Mouse (Mus musculus): ENCODE measurements around the gene Inpp4a. TPM values are rescaled to one million over a fixed set of nuclear protein-coding genes. Genes with fewer than 3 reads are reported as not detected.

Gene Inpp4a
- polyA plus RNA-seq, 1 experiment: 85.7 TPM

GRCm38 (mm10) chr1:37333741-37334440, 34.2 kb downstream of the Inpp4a start:
- Histone ChIP-seq H3K4me1 (ENCODE audit: control insufficient read depth, insufficient read depth, low read length) (peaks cover 12% of the 10 kb centered on the region), H3K4me3 (ENCODE audit: insufficient read depth, low read length) (no peak overlapping the region), H3K27ac (ENCODE audit: insufficient read depth, low read length) (no peak overlapping the region)
- TF ChIP-seq CTCF (IDR thresholded peaks at IDR 0.05; ENCODE audit: extremely low read depth, insufficient read depth, low read length) (no peak), POLR2A (IDR thresholded peaks at IDR 0.05; ENCODE audit: extremely low read depth, insufficient read depth, low read length) (no peak)

- no peak for TF ChIP-seq CTCF (IDR thresholded peaks at IDR 0.05; ENCODE audit: extremely low read depth, insufficient read depth, low read length)
- TF ChIP-seq POLR2A (IDR thresholded peaks at IDR 0.05; ENCODE audit: extremely low read depth, insufficient read depth, low read length): no peak
- peaks cover 10% of the 10 kb centered on the region for H3K4me1 ChIP-seq (ENCODE audit: control insufficient read depth, insufficient read depth, low read length)
- H3K27ac ChIP-seq (ENCODE audit: insufficient read depth, low read length): no peak overlapping the region
- no peak overlapping the region for H3K4me3 ChIP-seq (ENCODE audit: insufficient read depth, low read length)
These were observed 36.4 kb downstream of the Inpp4a start for GRCm38 (mm10) chr1:37336022-37336421.

DNA sequence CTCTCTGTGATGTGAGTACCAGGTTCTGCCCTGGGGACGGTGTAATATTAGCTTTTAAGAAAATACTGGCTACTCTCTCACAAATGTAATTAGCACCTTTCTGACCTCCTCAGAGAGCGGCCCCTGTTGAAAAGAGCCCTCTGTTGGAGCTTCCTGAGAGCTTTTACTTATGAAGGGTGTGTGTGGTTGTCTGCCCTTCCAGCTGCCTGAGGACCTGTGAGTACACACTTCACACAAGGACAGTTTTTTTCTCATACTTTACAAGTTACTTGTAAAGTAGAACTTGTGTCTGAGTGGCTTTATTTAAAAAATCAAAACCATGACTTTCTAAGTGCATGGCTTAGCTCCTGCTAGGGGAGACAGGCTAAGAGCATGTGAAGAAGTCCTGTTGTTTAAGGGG, 37.1 kb downstream of the Inpp4a start:
- peaks cover 11% of the 10 kb centered on the region for H3K4me1 ChIP-seq (ENCODE audit: control insufficient read depth, insufficient read depth, low read length)
- TF ChIP-seq POLR2A (IDR thresholded peaks at IDR 0.05; ENCODE audit: extremely low read depth, insufficient read depth, low read length): no peak
- no peak for TF ChIP-seq CTCF (IDR thresholded peaks at IDR 0.05; ENCODE audit: extremely low read depth, insufficient read depth, low read length)
- no peak overlapping the region for H3K27ac ChIP-seq (ENCODE audit: insufficient read depth, low read length)
- no peak overlapping the region for H3K4me3 ChIP-seq (ENCODE audit: insufficient read depth, low read length)

- H3K4me1 ChIP-seq (ENCODE audit: control insufficient read depth, insufficient read depth, low read length): peaks cover 12% of the 10 kb centered on the region
- no peak overlapping the region for H3K27ac ChIP-seq (ENCODE audit: insufficient read depth, low read length)
- TF ChIP-seq CTCF (IDR thresholded peaks at IDR 0.05; ENCODE audit: extremely low read depth, insufficient read depth, low read length) (no peak), POLR2A (IDR thresholded peaks at IDR 0.05; ENCODE audit: extremely low read depth, insufficient read depth, low read length) (no peak)
- no peak overlapping the region for H3K4me3 ChIP-seq (ENCODE audit: insufficient read depth, low read length)
These were observed 37.6 kb downstream of the Inpp4a start for GRCm38 (mm10) chr1:37337273-37337672.

GRCm38 (mm10) chr1:37339144-37339543, 39.5 kb downstream of the Inpp4a start:
- Histone ChIP-seq H3K4me1 (ENCODE audit: control insufficient read depth, insufficient read depth, low read length) (peaks cover 5% of the 10 kb centered on the region), H3K4me3 (ENCODE audit: insufficient read depth, low read length) (no peak overlapping the region), H3K27ac (ENCODE audit: insufficient read depth, low read length) (no peak overlapping the region)
- no peak for TF ChIP-seq POLR2A (IDR thresholded peaks at IDR 0.05; ENCODE audit: extremely low read depth, insufficient read depth, low read length)
- TF ChIP-seq CTCF (IDR thresholded peaks at IDR 0.05; ENCODE audit: extremely low read depth, insufficient read depth, low read length): no peak

- no peak for TF ChIP-seq CTCF (IDR thresholded peaks at IDR 0.05; ENCODE audit: extremely low read depth, insufficient read depth, low read length)
These were observed 41.7 kb downstream of the Inpp4a start for GRCm38 (mm10) chr1:37341347-37341746.

DNA sequence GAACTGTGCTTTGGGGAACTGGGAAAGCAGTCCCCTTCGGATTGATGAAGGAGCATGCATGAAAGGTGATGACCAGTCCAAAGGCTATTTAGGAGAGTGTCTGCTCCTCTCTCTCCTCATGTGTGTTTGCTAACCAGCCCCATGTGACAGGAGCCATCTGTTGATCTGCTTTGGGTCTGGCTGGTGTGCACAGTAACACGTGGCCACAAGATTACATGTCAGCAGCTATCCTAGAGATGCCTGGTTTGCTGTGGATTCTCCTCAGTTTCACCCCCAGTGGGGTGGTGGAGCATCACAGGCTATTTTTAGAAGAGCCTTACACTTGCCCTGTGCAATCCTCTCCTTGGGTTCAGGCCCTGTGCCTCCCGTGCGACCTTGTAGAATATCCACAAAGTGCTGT, 42.2 kb downstream of the Inpp4a start:
- Histone ChIP-seq H3K4me3 (ENCODE audit: insufficient read depth, low read length) (no peak overlapping the region), H3K27ac (ENCODE audit: insufficient read depth, low read length) (no peak overlapping the region), H3K4me1 (ENCODE audit: control insufficient read depth, insufficient read depth, low read length) (peaks cover 11% of the 10 kb centered on the region)
- no peak for TF ChIP-seq CTCF (IDR thresholded peaks at IDR 0.05; ENCODE audit: extremely low read depth, insufficient read depth, low read length)
- TF ChIP-seq POLR2A (IDR thresholded peaks at IDR 0.05; ENCODE audit: extremely low read depth, insufficient read depth, low read length): no peak

More at GRCm38 (mm10) chr1:37341347-37341746, 41.7 kb downstream of the Inpp4a start:
- H3K27ac ChIP-seq (ENCODE audit: insufficient read depth, low read length): no peak overlapping the region
- no peak overlapping the region for H3K4me3 ChIP-seq (ENCODE audit: insufficient read depth, low read length)
- H3K4me1 ChIP-seq (ENCODE audit: control insufficient read depth, insufficient read depth, low read length): peaks cover 7% of the 10 kb centered on the region

DNA sequence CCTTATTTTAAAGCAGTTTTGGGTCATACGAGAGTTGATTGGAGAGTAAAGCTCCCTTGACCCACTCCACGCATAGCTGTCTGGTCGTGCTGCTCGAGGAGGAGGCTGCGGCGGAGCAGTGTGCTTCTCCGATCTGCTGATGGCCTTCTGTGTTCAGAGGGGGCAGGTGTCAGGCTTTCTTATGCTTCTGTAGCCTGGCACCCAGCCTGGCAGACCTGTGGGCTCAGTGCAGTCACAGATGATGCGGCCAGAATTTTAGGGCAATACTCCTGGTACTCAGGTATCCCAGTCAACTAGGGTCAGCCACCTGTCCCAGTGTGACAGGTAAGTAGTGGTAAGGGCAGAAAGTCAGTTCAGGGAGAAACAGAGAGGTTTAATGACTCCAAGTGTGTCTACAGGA, 42.9 kb downstream of the Inpp4a start:
- TF ChIP-seq POLR2A (IDR thresholded peaks at IDR 0.05; ENCODE audit: extremely low read depth, insufficient read depth, low read length) (no peak), CTCF (IDR thresholded peaks at IDR 0.05; ENCODE audit: extremely low read depth, insufficient read depth, low read length) (no peak)
- Histone ChIP-seq H3K4me3 (ENCODE audit: insufficient read depth, low read length) (no peak overlapping the region), H3K27ac (ENCODE audit: insufficient read depth, low read length) (no peak overlapping the region), H3K4me1 (ENCODE audit: control insufficient read depth, insufficient read depth, low read length) (peaks cover 16% of the 10 kb centered on the region)

DNA sequence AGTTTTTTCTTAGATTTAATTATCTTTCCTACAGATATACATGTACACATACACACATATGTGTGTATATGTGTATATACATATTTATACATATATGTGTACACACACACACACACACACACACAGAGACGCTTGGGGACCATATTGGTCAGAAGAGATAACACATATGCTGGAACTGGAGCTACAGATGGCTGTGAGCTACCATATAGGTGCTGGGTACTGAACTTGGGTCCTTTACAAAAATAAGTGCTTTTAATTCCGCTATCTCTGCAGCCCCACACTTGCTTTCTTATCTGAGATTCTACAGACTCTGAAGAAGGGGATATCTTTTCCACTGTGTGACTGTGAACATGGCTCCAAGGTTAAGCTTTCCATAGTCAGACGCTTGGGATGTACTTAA, 43.6 kb downstream of the Inpp4a start:
- H3K4me3 ChIP-seq (ENCODE audit: insufficient read depth, low read length): no peak overlapping the region
- H3K4me1 ChIP-seq (ENCODE audit: control insufficient read depth, insufficient read depth, low read length): peaks cover 18% of the 10 kb centered on the region
- TF ChIP-seq POLR2A (IDR thresholded peaks at IDR 0.05; ENCODE audit: extremely low read depth, insufficient read depth, low read length) (no peak), CTCF (IDR thresholded peaks at IDR 0.05; ENCODE audit: extremely low read depth, insufficient read depth, low read length) (no peak)
- H3K27ac ChIP-seq (ENCODE audit: insufficient read depth, low read length): no peak overlapping the region

GRCm38 (mm10) chr1:37344223-37344916, 44.7 kb downstream of the Inpp4a start:
- no peak overlapping the region for H3K27ac ChIP-seq (ENCODE audit: insufficient read depth, low read length)
- H3K4me3 ChIP-seq (ENCODE audit: insufficient read depth, low read length): no peak overlapping the region
- TF ChIP-seq POLR2A (IDR thresholded peaks at IDR 0.05; ENCODE audit: extremely low read depth, insufficient read depth, low read length): no peak
- TF ChIP-seq CTCF (IDR thresholded peaks at IDR 0.05; ENCODE audit: extremely low read depth, insufficient read depth, low read length): no peak
- peaks cover 24% of the 10 kb centered on the region for H3K4me1 ChIP-seq (ENCODE audit: control insufficient read depth, insufficient read depth, low read length)
